Mouse (Mus musculus) spleen, postnatal 14 days (tissue): ENCODE results near the gene Pkdcc.

Source experiments
- DNase-seq, 2 experiments: peaks; one replicate each; pipeline ENCODE4 v3.0.0; 2021 to 2022; ENCODE audit warnings: low spot score in 2 of 2

Gene Pkdcc

DNA sequence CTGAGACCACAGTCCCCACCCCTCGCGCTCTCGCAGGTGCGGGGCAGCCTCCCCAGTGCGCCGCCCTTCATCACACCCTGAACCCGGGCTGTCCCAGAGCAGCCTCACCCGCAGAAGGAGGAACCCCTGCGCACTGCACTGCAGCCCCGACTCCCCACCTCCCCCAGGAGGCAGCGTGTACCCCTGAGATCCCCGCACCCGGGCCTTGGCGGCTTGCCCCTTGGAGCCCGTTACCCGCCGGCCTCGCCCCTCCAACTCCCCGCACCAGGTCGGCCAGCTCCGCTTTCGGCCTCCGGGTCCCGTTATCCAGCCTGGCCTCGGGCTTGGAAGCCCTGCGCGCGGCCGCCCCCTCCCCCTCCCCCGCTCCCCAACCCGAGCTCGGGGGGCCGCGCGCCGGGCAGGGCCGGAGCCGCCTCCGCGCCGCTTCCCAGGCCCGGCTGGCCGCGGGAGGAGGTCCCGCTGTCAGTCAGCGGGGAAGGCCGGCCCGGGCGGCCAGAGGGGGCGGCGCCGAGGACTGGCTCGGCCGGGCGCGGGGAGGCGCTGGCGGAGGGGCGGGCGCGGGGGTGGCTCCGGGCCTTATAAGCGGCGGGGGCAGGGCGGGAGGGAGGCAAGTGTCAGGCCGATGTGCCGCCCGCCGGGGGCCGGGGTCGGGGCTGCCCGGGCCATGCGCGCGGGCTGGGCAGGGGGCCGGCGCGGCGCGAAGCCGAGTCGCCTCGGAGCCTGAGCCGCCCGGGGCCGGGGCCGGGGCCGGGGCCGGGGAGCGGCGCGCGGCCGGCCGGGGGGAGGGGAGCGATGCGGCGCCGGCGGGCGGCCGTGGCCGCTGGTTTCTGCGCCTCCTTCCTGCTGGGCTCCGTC lies at the start of gene Pkdcc:
TSS of gene Pkdcc (plus strand) at position 619 of the 855 bp plus-strand sequence.
- peak; percentile 18 to 32 for DNase-seq

DNA sequence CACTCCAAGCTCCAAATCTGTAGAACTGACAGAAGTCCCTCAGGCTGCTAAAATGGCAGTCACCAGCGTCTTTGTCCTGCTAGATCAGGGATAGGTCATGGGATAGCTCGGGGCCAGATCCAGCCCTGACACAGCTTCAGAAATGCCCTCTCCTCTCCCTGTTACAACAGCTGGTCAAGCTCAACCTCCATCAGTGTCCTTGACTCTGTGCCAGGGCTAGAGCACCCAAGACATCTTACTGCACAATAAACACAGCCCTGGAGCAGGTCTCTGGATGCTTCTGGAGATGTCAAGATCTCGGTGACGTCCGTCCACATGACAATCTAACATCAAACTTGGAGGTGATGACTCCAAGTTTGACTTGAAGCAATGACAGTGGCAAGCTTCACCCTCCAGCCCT lies 48.9 kb upstream of the Pkdcc start:
- DNase-seq, result no peak

DNA sequence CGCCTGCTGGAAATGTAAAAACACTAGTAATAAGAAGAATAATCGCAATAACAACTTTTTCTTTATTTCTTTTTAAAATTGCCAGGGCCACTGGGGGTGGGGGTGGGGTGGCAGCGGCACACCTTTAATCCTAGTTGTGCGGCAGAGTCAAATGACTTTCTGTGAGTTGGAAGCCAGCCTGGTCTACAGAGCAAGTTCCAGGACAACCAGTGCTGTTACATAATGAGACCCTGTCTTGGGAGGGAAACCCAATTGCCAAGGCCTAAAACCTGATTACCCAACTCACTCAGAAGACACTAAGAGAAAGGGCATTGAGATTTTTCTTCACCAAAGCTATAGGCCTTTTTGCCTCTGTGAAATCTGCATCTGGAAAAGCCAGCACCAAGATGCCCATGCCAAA lies 38.9 kb upstream of the Pkdcc start:
- no peak for DNase-seq

- DNase-seq, result no peak
These were observed 36.5 kb upstream of the Pkdcc start for GRCm38 (mm10) chr17:83178483-83179150.

GRCm38 (mm10) chr17:83179151-83179531 lies 36.0 kb upstream of the Pkdcc start:
- DNase-seq, result no peak

GRCm38 (mm10) chr17:83179569-83179968 lies 35.5 kb upstream of the Pkdcc start:
- no peak for DNase-seq

GRCm38 (mm10) chr17:83181086-83181485 lies 34.0 kb upstream of the Pkdcc start:
- DNase-seq, result no peak

DNA sequence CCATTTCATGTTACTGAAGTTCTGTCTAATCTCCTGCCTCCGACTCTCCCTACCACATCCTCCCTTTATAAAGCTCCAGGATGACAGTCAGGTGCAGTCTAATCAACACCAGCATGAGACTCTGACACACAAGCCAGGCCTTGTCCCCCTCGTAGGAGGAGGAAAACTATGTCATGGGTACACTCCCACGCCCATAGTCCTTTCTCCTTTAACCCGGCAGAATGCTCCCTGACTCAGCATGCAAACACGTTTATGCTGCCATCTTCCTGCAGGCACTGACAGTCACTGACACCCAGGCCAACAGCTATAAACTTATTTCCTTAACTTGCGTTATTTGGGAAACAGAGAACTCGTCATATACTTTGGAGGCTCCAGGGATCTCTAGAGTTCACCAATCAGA lies 33.5 kb upstream of the Pkdcc start:
- no peak for DNase-seq

DNA sequence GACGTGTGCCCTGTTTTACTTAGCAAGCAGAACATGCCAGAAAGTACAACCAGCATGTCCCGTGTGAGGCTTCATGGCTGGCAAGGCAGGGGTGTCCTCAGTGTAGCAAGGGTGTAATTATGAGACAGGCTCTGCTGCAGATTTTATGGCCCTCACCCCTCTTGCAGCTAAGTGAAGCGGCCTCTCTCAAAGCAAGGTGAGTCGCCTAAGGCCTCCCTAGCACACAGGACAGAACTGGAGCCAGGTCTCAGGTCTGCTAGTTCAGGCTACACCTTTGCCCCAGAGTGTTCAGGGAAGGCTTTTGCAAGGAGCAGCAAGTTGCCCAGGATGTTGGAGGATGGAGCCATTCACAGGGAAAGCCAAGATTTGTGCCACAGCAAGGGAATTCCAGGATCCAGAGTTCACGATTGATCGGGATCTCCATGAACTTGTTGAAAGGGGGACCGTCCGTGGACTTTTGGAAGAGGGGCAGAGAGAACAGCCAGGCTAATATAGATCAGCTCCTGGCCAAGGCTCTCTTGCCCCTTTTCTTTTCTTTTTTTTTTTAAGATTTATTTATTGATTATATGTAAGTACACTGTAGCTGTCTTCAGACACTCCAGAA lies 32.9 kb upstream of the Pkdcc start:
- DNase-seq, result no peak

GRCm38 (mm10) chr17:83182780-83183179 lies 32.3 kb upstream of the Pkdcc start:
- DNase-seq, result no peak

GRCm38 (mm10) chr17:83187751-83188565 lies 27.1 kb upstream of the Pkdcc start:
- DNase-seq, result no peak

DNA sequence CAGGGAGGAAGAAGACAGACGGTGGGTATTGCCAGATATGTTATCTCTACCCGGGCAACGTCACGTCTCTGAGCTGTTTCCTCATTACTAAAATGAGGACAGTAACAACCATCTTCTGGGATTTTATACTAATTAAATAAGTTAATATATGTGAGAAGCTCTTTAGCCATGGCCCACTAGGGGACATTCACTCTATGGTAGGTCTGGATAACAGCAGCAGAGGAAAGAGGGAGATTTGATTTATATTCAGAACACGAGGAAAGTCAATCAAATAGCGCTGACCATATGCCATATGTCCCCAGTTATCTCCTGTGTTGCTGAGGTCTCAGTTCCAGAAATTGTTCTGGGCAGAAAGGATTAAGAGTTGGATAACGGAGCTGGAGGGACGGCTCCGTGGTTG lies 24.3 kb upstream of the Pkdcc start:
- no peak for DNase-seq

DNA sequence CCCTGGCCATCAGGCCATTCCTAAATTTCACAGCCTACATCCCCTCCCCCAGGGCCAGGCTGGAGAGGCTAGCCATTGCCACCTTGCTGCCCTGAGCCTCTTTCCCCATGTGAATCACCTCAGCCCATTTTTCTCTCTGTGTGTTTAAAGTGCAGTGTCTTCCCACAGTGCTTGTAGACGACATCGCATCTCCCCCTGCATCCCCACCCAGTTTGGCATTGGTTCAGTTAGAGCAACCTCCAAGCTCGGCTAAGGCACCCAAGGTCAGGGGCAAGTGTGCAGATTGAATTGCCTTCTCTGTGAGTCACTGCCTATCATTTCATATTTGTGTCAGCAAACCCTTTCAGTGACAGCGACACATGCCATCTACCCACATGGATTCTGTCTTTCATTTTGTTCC lies 20.6 kb upstream of the Pkdcc start:
- no peak for DNase-seq

- DNase-seq, result no peak
These were observed 17.6 kb upstream of the Pkdcc start for GRCm38 (mm10) chr17:83197361-83197923.

DNA sequence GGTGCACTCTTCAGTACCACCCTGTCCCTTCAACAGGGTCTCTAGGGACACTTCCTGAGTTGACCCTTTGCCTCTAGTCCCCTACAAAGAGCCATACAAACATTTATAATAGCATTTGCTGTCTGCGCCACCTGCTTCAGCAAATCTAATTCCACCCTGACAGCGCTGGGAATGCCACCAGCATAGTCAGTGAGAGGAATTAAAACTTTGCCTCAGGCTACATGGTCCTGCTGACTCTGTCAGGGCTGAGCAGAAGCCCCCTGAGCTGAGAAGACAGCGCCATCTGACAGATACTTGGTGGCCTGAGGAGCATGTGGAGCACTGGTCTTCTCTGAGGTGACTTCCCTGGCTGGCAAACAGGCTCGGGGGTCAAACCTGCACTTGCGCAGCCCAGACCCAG lies 14.6 kb upstream of the Pkdcc start:
- DNase-seq, result no peak

DNA sequence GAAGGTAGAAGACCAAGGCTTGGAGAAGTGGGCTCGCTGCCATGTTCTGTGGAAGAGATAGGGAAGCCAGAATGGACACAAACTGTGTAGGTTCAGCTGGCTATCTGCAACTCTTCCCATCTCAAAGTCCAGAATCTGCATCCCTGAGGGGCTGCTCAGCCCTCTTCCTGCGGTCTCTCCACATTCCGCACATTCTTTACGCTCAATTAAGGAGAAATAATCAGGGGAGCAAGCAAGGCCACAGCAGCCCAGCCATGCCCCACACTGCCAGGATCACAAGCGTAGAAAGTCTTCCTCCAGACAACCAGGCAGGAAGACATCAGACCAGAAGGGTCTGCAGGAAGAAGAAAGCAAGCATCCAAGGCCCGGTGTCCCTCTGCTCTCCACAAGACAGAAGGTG lies 13.8 kb upstream of the Pkdcc start:
- no peak for DNase-seq

DNA sequence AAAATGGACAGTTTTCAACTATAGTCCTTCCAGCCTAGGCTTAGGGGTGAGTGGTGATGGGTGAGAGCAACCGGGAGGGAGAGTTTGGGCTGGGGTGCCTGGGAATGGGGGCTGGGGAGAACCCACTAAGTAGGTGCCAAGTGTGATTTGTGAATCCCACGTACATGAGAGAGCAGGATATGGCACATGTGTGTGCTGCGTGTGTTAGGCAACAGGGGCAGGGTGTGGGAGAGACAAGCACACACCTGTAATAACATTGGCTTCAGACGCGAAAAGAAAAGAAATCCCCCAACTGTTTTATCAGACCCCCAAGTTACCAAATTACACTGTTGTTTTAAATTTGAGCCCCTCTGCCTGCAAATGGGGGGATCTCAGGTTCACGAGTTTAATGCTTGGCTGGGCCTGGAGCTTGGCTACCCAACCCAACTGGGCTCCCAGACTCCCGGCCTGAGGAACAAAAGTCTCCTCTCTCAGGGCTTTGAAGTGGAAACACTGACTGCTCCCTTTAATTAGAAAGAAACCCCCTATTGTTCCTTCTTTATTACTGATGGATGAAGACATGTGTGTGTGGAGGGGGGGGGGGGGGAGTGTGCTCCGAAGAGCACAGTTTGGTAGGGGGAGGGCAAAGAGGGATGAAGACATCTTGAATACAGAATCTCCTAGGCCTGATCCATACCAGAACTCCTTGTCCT lies 11.3 kb upstream of the Pkdcc start:
- no peak for DNase-seq

DNA sequence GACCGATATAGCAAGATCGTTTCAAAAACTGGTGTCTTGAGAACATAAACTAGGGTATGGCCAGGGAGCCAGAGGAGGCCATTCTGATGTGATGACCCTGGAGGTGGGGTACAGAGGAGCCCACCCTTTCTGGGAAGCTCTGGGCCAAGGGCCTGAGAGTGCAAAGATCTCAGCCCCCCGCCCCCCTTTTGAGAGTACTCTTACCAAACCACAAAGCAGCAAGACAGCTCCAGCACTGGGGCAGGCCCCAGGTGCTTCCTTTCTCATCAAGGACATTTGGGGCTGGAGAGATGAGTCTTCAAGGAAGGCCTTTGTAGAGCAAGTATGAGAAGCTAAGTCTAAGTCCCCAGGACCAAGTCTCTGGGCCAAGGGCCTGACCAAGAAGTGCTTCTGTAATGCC lies 7.8 kb upstream of the Pkdcc start:
- no peak for DNase-seq

GRCm38 (mm10) chr17:83208455-83208854 lies 6.6 kb upstream of the Pkdcc start:
- DNase-seq, result no peak

DNA sequence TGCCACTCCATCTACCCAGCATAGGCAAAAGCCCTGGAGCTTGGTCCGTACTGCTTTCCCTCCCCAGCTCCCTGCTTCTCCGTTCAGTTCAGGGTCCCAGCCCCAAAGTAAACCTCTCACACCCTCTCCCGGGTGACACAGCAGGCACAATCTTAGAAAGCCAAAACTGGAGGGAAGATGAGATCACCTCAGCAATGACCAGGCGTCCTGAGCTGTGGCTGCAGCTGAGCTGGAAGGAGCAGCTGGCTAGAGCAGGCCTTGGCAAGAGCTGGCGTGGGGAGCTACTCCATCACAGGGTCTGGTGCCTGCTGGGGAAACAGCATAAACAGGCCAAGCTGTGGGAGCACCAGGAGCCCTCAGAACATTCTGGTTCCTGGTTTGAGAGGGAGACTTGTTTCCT lies 4.6 kb upstream of the Pkdcc start:
- DNase-seq, result no peak

DNA sequence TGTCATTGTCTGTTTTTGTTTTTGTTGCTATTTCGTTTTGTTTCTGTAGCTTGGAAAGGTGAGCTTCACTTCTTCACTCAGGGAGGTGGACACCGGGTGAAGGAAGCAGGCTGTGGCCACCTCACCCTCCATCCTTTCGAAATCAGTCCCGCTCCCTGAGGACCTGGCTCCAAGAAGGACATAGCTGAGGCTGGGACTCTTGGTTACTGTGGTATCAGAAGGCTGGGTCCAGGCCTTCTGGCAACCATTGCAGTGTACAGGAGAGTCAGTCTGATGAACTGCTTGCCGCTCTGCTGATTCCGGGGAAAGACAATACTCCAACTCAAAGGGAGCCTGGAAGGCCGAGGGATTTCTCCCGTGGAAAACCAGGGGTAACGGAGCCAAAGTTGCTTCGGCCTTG lies 3.9 kb upstream of the Pkdcc start:
- no peak for DNase-seq
